Mouse (Mus musculus) erythroblast, adult 5-6 weeks (primary cell): ENCODE data around the gene Tspan4. TPM values are rescaled to one million over a fixed set of nuclear protein-coding genes. Genes with fewer than 3 reads are reported as not detected.

Experiments used
- ATAC-seq: replicated peaks from 2 replicates; pipeline ENCODE4 v1.8.0; 2016; ENCODE audit warnings: moderate number of reproducible peaks, mild to moderate bottlenecking, moderate TSS enrichment, inconsistent platforms; ENCODE audit not compliant: poor library complexity, low FRiP score, severe bottlenecking
- total RNA-seq, 2 experiments: library from RNA; stranded (forward) in 1 of 2; stranded (reverse) in 1 of 2; fragments of 150-400 nt in 1 of 2; fragments of 200-764, 138-1000 nt in 1 of 2; gene quantifications; 2 replicates each; pipeline versions ENCODE4 v1.2.3 to v1.2.4; 2015 to 2017; ENCODE audit warnings: low replicate concordance in 2 of 2

The Tspan4 gene
- total RNA-seq, 2 experiments from 2014 or later = 0.58 to 7.7 TPM

DNA sequence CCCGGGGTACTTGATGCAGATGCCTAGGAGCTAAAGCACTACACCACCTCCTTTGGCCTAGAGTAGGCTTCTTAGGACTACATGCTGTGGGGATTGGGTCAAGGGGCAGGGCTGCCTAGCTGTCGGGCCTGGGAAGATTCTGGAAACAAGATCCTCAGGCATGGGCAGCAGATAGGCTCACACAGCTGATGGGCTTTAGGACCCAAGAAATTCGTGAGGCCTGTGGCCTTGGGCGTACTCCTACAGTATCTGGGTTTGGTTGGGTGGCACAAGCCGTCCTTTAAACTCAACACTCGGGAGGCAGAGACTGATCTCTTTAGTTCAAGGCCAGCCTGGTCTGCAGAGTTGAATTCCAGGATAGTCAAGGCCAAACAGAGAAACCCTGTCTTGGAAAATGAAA lies 2.8 kb upstream of the Tspan4 start:
- no peak for ATAC-seq

DNA sequence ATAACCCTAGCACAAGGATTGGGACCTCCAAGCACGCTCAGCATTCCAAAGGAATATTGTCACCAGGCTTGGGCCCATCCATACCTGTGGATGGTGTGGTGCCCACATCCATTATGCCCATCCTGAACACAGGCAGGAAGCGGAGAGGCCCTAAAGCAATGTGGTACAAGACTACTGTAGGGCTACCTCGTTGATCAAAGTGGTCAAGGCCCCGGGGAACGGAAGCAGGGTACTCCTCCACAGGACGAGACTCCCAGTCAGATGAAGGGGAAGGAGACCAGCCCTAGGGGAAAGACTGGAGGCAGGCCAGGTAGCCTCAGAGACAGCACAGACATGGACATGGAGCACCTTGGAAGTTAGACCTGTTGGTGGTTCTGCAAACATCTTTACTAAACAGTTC lies 2.3 kb upstream of the Tspan4 start:
- ATAC-seq = no peak

DNA sequence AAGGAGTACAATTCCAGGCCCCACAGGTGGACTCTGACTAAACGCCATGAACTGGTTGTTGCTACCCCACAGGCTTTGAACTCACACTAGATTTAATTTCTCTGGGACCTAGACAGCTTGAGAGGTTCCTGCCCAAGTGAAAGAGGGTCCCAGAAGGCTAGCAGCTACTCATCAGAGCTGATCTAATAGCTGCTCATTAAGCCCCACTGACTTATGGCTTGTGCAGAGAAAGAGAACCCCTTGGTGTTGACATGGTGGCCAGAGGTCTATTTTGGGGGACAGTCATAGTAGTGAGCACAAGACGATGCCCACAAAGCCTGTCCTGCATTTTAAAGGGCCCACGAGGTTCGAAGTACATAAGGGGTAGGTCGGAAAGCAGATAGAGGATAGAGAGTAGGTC lies 880 bp upstream of the Tspan4 start:
- ATAC-seq = no peak

GRCm38 (mm10) chr7:141475805-141476158 lies 742 bp downstream of the Tspan4 start:
- no peak for ATAC-seq

- no peak for ATAC-seq
Measured at GRCm38 (mm10) chr7:141476226-141476980, 1.4 kb downstream of the Tspan4 start.

DNA sequence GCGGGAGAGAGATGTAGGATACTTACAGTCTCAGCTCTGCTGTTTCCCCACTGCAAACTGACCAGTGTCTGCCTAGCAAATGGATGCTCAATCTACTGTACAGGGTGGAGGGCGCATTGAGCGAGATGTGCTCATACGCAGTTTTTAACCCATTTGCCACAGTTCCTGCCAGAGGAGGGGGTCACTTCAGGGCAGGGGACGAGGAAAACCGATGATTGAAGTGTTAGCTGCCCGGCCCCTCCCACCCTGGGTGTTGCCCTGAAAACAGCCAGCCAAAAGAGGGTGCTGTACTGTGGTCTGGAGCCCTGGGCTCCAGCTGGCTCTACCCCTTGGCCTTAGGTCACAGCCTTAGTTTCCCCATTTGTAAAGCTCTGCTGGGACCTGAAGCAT lies 1.9 kb downstream of the Tspan4 start:
- no peak for ATAC-seq

DNA sequence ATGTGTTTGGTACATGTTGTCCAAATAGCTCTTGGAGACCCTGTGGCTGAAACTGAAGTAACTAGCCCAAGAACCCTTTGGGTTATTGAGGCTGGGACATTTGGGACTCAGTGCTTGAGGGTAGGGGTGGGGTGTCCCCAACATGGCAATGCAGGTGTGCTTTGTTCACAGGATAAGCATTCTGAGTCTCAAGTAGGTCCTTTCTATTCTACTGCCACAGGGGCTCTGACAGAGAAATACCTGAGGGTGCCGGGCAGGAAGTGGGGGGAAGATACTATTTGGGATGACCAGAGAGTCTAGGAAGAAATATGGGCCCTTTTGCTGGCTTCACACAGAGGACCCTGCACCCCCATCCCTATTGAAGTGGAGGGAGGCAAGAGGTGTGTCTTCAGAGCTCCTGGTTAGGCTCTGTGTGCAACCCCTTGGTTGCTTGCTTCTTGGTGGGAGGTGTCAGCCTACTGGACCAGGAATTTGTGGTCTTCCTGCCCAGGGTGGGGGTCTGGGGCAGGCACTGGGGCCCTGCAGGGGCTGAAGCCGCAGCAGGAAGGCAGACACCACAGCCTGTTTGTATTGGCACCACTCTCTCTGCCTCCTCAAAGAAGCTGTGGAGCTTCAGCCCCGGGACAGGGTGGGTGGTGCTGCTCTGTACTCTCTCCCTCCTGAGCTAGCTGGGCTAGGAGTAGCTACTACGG lies 2.7 kb downstream of the Tspan4 start:
- ATAC-seq = no peak

GRCm38 (mm10) chr7:141478270-141478748 lies 3.3 kb downstream of the Tspan4 start:
- ATAC-seq = no peak

DNA sequence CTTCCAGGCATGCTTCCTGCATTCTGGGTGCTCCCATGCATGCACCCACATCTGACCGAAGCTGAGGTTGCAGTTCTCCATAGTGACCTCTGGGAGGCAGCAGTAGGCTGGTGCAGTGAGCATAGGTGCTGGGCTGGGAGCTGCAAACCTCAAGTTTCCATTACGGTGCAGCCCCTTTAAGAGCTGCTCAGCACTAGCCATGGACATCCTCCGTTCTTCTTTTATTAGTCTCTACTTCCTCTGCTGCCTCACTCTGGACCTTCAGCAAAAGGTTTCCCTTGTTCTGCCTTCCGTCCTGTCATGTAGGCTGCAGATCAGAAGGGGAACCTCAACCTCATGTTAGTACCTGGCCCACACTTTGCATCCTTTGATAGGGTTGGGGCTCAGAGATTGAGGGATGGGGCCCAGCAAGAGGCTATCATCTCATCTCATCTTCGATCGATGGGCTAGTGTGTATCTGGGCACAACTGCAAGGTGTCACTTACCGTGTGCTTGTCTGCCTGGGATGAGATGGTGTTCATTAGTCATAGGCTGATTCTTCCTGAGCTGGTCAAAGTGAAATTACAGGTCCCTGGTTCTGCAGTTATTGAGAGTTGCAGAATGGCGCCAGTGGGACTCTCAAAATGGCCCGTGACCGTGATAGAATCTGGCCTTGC lies 5.9 kb downstream of the Tspan4 start:
- peak; percentile 75 for ATAC-seq

GRCm38 (mm10) chr7:141481498-141482401 lies 6.7 kb downstream of the Tspan4 start:
- ATAC-seq = peak; percentile 41

- ATAC-seq = no peak
Measured at GRCm38 (mm10) chr7:141482531-141483024, 7.5 kb downstream of the Tspan4 start.

- ATAC-seq = no peak
Measured at GRCm38 (mm10) chr7:141483114-141483653, 8.1 kb downstream of the Tspan4 start.

- ATAC-seq = no peak
Measured at GRCm38 (mm10) chr7:141484186-141485120, 9.4 kb downstream of the Tspan4 start.

DNA sequence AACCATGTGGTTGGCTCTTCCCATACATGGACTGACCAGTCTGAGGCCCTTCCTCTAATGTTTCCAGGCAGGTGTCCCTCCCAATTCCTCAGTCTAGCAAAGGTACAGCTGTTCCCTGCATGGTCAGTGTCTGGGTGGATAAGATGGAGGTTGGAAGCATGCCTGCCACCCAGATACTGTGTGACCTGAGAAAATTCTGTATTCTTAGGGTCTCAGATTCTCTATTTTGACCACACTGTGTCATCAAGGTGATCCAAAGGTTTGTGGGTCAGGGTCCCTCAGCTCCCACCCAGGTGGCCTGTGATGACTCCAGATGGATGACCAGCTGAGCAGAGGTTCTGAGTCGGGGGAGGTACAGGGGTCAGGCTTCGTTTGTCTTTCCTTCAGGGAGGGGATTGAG lies 10.1 kb downstream of the Tspan4 start:
- ATAC-seq = no peak

- ATAC-seq = no peak
Measured at GRCm38 (mm10) chr7:141485606-141486005, 10.6 kb downstream of the Tspan4 start.

GRCm38 (mm10) chr7:141486239-141486638 lies 11.2 kb downstream of the Tspan4 start:
- ATAC-seq = no peak

- no peak for ATAC-seq
Measured at GRCm38 (mm10) chr7:141487141-141487540, 12.1 kb downstream of the Tspan4 start.

DNA sequence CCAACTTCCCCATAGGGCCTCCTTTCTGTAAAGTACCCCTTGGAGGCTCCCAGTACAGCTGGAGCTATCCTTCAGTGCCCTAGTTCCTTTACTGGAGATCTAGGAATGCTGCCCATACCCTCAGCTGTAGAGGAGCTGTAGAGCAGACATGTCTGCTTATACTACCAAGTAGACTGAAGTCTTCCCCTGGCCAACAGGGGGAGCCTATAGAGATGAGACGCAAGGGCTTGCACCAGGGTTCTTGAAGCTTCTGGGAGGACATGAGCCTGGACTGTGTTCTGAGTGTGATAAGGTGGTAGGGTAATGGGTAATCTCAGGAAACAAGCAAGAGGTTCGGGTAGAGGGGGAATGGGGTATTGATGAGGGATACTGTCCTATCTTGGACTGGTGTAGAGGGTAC lies 16.1 kb downstream of the Tspan4 start:
- ATAC-seq = peak; percentile 78
